Mouse (Mus musculus) thymus, postnatal 14 days (tissue): ENCODE data around the gene Gm20403.
A peak's percentile ranks its signal among the peaks of the same experiment; 100 is the strongest.
"Not testable (repeated sequence)": the region's sequence is repeated elsewhere in the genome, so short reads cannot be mapped to it uniquely, and the experiment has no call there.

Experiments used
- DNase-seq: peaks from one replicate; pipeline ENCODE4 v3.0.0; 2021

The Gm20403 gene

DNA sequence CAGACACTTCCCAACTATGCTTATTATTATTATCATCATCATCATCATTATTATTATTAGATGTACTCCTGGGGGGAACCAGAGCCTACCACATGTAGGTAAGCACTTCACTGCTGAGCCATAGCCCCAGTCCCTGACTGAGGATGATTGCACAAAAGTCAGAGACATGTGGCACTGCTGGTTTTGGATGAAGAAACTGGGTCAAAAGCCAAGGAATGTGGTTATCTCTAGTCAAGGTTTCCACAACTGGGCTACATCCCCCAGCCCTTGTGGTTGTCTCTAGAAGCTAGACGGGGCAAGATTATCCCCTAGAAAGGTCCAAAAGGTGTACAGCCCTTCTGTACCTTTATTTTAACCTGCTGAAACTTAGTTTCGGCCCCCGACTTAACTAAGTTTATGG is 6.5 kb upstream of the Gm20403 start:
- DNase-seq = no peak

DNA sequence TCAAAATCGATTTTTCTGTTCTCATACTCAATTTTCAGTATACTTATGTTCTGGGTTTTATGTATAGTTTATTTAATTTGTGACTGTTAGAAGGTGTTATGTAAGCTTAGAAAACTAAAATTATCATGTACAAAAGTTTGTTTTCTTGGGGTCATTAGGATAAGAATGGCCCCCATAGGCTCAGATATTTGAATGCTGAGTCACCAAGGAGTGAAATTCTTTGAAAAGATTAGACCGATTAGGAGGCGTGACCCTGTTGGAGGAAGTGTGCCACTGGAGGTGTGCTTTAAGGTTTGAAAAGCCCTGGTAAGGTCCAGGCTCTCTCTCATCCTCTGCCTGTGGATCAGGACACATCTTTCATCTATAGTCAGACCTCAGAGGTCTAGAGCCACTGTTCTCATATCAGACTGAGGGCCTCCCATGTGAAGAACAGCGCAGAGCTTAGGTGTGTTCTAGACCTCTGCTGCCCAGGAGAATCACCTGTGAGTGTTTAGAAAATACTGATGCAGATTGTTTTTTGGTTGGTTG is 2.1 kb upstream of the Gm20403 start:
- DNase-seq = no peak

DNA sequence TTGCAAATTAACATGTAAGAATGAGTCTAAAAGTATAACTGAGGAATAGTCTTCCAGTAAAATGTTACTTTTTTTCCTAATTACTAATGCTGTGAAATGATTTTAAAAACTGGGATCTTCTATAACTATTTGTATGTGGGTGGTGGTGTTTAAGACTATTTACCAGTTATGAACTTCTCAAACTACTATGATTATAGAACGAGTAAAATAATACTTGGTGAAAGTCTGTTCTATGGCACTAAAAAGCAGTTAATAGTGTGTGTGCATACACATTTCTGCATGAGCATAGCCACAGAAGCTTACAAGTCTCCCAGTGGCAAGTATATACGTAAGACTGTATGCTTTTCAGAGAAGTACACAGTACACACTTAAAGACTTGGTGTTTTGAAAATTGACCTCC is 827 bp upstream of the Gm20403 start:
- DNase-seq = no peak

DNA sequence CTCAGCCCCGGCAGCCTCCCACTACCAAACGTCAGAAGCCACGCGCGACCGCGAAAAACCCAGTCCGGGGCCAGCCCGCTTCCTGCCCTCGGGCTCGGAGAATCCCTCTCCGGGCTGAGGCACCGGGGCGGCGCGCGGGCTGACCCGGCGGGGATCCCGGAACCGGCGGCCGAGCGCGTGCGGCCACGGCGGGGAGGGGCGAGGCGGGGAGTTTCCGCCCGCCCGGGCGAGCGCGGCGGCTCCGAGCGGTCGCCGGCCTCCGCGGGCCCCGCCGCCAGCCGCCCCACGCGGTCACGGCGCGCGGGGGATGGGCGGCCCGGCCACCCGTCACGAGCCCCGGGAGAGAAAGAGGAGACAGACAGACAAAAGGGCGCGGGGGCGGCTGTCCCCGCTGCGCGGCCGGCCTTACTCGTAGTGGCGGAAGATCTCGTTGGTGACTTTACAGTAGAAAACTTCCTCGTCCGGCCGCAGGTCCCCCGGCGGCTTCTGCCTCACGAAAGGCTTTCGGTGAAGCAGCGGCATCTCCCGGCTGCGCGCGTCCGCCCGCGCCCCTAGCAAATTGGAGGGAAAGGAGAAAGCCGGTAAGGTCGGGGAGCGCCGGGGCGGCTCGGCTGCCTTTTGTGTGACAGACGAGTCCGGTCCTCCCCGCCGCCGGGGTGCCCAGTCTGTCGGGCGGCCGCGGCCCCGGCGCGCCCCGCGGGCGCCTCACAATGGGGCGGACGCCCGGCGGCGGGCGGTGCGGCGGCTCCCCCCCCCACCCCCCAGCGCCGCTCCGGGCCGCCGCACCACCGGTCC is 875 bp downstream of the Gm20403 start:
- peak; percentile 69 for DNase-seq

DNA sequence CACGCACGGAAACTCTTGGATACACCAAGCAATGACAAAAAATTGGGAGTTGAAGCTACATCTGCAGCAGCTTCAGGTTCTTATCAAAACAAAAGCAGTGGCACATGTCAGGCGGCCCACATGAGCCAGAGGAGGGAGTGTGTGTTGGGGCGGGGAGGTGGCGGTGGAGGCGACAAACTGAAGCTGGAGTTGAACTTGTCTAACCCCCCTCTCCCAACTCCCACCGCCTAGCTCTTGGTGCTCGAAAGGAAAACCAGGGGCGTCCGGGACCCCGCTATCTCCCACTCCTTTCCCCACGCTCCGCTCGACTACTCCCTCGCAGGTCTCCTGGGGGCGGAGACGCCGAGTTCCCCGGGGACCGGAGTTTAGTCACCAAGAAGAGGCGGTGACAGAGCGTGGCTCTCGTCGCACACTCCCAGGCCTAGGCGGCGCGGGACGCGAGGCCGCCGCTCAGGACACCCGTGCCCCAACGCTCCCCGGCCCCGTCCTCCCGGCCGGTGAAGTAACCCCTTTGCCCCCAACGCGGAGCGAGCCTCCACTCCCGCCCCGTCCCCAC is 1.6 kb downstream of the Gm20403 start:
- peak; percentile 71 for DNase-seq

DNA sequence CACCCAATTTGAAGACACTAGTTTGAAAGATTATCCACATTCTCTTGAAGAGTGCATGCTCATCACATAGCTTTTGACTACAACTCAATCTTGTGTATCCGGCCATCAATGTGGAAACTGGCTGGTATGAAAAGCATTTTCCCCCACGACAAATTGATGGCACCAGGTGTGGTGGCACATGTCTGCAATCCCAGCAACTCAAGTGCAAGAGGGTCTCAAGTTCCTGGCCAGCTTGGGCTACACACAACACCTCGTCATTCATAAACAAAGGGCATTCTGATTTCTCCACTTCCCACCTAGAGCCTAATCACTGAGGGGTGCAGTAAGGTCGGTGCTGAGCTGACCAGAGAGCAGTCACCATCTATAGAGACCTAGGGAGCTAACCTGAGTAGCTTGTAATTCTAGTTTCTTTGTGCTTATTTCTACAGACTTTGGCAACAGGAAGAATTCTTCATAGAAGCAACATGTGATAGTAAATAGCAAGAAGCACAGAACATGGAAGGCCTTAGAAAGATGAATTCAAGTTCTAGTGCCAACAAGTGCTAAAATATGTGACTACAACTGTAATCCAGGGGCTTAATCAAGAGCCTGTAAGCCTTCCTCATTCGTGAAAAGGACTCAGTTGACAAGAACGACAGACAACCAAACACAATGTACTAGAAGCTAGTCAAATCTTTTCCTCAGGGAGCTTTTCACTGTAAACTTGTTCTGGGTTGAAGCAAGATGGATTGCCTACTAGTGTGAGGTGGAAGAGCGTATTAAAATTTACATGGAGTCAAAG is 3.2 kb downstream of the Gm20403 start:
- no peak for DNase-seq

DNA sequence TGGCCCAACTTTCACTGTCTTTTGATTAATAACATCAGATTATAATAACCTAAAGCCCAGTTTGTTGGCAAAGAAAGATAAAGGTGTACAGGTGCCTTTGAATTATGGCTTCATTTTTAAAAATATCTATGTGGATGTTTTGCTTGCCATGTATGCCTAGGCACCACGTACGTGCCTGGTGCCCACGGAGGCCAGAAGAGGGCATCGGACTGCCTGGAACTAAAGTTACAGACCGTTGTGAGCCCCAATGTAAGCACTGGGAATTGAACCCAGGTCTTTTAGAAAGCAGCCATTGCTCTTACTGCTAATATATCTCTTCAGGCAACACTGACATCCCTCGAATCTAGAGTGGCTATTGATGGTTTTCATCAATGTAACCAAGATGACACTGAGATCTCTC is 4.4 kb downstream of the Gm20403 start:
- DNase-seq = peak; percentile 17

DNA sequence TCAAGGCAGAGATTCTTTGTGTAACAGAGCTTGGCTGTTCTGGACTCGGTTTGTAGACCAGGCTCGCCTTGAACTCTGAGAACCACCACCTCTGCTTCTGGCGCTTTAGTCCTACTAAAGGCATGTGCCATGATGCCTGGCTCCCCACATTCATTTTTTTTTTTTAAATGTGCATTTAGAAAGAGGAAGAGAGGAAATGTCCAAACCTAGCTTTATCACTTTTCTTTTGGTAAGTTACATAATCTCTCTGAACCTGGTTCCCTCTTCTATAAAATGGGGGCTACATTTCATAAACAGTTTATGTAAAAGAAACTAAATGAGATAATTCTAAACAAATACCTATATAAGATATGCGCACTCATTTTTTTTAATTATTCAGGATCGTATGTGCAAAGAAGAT is 5.4 kb downstream of the Gm20403 start:
- no peak for DNase-seq

DNA sequence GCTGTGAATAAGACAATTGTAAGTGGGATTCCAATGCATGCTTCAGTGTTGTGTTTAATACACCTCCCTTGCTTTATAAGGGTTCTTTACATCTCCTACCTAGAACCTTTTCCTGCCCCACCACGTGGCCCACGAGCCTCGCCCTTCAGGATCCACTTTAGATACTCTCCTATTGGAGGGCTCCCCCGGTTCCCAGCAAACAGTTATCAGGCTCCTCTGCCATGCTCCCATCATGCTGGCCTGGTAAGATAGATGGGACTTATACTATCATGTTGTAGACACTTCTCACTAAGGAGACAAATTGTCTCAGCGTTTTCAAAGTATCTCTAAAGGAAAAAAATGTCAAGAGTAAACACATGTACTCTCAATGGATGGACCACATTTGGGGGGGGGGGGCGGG is 5.8 kb downstream of the Gm20403 start:
- DNase-seq = no peak

DNA sequence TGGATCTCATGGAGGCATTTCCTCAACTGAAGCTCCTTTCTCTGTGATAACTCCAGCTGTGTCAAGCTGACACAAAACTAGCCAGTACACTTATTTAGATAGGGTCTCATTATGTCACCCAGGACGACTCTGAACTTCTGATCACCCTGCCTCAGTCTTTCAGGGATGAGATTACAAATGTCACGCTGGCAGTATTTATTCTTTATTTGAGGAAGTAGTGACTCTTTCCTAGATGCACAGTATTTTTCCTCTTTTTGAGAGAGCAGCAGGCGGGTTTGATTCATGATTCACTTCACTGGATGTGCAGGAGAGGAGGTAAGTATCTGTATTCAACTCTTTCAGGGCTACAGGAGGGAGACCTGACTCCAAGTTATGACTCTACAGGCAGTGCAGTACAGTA is 17.3 kb downstream of the Gm20403 start:
- no peak for DNase-seq

DNA sequence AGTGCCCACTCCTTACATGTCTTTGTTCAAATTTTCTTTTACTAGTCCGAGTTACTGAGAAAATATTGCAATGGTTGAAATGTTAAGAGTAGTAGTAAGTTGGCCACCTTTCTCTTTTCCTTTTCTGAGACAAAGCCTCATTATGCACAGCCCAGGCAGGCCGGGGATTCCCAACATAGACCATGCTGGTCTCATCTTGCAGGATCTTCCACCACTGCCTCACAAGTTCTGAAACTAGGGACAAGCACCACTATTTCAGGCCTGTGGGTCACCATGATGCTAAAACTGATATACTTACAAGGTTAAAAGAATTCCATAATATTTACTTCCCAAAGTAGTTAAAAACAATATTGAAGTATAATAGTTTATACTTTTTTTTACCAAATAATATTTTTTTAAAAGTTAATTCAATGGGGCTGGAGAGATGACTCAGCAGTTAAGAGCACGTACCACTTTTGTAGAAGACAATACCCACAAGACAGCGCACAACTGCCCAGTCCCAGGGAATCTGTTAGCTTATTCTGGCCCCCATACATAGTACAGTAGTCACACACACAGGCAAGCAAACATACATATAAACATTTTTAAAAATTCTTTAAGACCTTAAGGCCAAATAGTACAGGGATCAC is 20.7 kb downstream of the Gm20403 start:
- no peak for DNase-seq

DNA sequence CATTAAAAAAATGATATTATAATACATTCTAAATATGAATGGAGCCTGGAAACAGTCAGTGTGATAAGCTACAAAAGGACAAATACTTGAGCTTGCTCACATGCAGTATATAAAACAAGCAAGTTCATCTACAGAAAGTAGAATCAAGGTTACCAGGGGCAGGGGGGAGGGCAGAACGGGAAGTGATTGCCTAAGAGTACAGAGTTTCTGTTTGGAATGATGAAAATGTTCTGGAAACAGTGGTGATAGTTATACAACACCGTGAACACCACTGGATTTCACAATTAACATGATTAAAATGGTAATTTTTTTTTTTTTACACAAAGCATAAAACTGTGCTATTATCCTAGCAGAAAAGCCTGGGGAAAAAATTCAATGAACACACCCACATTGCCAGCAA is 26.8 kb downstream of the Gm20403 start:
- DNase-seq = no peak

DNA sequence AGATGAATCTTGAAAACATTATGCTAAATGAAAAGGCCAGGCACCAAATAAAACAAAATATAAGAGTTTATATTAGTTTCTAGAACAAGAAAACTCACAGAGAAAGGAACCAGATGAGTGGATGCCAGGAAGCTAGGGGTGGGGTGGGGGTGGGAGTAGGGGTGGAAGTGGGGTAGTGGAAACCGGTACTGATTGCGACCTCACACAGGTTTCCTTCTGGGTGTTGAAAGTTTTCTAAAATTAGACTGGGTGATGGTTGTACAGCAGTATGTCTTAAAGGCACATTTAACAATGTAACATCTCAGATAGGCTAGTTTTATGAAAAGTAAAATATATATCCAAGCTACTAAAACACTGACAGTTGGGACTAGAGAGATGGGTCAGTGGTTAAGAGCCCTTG is 29.4 kb downstream of the Gm20403 start:
- DNase-seq = no peak

DNA sequence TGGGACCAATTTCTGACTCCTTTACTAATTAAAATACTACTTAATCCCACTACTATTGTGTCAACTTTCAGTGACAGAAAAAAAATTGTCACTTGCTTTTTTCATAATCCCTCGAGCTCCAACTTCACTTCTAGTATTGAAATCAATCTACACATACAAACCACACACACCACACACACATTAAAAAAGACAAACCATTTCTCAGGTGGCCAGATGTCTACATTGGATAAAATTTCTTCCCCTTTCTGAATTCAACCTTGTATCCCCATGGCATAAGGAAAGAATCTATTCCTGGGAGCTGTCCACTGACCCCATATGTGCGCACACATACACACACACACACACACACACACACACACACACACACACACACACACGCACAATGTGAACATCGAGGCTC is 29.9 kb downstream of the Gm20403 start:
- no peak for DNase-seq

DNA sequence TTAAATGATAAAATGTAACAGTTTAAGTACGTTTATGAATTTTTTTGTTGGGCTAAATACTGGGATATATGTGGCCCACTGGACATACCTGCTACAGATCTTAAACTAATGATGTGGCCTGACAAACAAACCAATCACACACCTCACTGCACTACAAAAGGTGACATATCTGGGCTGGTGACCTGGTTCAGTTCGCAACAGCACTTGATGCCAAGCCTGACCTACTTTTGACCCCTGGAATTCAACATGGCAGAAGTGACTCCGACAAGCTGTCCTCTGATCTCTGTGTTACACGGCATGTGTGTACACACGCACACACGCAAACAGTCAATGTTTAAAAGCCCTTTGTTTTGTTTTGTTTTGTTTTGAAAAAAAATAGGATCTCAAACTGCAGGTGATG is 40.2 kb downstream of the Gm20403 start:
- no peak for DNase-seq

DNA sequence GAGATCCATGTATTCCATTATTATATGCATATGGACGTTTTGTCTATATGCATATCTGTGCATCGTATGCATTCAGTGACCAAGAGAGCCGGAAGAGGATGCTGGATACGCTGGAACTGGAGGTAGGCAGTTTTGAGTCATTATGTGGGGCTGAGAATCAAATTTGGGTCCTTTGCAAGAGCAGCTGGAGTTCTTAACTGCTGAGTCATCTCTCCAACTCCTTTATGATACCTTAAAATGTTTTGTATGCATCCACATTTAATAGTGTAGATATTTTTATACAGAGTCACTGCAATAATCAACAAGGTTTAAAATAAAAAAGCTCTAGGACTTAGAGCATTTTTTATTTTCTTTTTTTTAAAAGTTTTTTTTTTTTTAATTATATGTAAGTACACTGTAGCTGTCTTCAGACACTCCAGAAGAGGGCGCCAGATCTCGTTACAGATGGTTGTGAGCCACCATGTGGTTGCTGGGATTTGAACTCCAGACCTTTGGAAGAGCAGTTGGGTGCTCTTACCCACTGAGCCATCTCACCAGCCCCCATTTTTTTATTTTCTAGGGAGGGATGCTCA is 43.7 kb downstream of the Gm20403 start:
- not testable (repeated sequence) for DNase-seq

DNA sequence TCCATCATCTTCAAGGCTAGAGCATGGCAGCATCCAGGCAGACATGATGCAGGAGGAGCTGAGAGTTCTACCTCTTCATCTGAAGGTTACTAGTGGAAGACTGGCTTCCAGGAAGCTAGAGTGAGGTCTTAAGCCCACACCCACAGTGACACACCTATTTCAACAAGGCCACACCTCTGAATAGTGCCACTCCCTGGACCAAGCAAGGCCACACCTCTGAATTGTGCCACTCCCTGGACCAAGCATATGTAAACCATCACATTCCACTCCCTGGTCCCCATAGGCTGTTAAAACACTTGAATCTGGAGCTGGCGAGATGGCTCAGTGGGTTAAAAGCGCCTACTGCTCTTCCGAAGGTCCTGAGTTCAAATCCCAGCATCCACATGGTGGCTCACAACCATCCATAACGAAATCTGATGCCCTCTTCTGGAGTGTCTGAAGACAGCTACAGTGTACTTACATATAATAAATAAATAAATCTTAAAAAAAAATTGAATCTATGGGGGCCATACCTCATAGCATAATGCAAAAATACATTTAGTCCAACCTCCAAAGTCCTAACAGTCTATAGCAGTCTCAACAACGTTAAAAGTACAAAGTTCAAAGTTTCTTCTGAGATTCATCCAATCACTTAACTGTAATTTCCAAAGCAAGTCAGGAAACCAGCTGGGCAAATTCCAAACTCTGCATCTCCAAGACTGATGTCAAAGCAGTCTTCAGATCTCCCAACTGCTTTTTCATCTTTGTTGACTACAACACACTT is 48.6 kb downstream of the Gm20403 start:
- not testable (repeated sequence) for DNase-seq
